In the genomic region with DNA sequence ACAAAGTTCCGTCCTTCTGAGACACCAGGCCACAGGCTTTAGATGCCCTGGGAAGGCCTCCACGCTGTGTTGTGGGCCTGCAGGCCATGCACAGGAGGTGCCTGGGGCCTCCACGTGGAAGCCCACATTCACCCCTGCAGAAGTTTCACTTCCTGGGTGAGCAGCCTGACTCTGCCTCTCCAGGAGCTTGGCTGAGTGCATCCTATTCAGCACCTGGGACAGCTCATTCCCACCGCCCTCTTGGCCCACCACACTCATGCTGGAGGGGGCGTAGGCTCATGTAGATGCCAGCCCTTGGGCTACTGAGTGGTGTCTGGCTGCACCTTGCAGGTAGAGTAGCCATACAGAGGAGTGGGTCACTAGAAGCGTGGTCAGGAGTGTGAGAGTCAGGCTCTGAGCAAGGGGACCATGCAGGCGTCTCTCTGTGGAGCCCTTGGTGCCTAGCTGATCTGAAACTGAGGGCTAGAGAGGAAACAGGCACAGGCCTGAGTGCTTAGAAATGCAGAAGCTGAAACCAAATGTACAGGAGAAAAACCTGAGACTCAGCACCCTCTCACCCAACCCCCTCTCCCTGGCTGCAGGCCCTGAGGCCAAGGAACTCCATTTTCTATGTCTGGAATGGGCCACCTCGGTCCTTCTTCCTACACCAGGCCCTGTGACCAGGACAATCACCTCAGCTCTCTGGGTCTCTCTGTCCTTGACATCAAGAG, we compare ENCODE assay signal across 10 mouse cellular contexts. TPM values are rescaled to one million over a fixed set of nuclear protein-coding genes. Genes with fewer than 3 reads are reported as not detected.
DNase-seq lines count a peak whose midpoint lies in the region; TF ChIP-seq lines count a peak whose summit lies in the region.
"Had no signal": no experiment of that assay in that cellular context is flagged by ENCODE, and none has a peak within 500 bp of the region (broad histone marks: within the 10 kb centered on the region; RNA-seq: fewer than 3 reads in every experiment).

No protein-coding gene starts in this region.

- TF ChIP-seq CTCF in small intestine, adult 2 months (IDR thresholded peaks at IDR 0.05; ENCODE audit: extremely low read depth, insufficient read length, insufficient replicate concordance, low read depth, low read length): no peak

- H3K27me3 ChIP-seq in small intestine, adult 2 months (ENCODE audit: control insufficient read depth, insufficient read depth, low read length): no peaks in the 10 kb centered on the region

- H3K4me3 ChIP-seq in small intestine, adult 2 months (ENCODE audit: low read depth, low read length): peak overlapping the region; percentile 50

- TF ChIP-seq POLR2A in small intestine, adult 2 months (IDR thresholded peaks at IDR 0.05; ENCODE audit: low read depth, low read length): no peak

- DNase-seq in kidney, postnatal 10 days: peak; percentile 33
- DNase-seq in kidney, postnatal 14 days: no peak
- DNase-seq in NIH3T3 (ENCODE audit: low read depth): peak; percentile 64
- peak; percentile 74 for DNase-seq in induced T-regulatory cell, adult 2 months (ENCODE audit: low read depth)
- no peak for DNase-seq in left cerebral cortex, adult 9 months (ENCODE audit: low spot score in 2 of 2)
- no peak for DNase-seq in frontal cortex, postnatal 25 days (ENCODE audit: low spot score in 2 of 2)
- DNase-seq in right cerebral cortex, postnatal 4 days: no peak
- DNase-seq: lung, postnatal 10 days; right cerebral cortex, adult 18-20 months had no signal

- 0 out of 2 replicates have a peak overlapping the region, but pooled peaks have one; percentile 18 for H3K27ac ChIP-seq in small intestine, adult 2 months (ENCODE audit: insufficient read depth, low read depth, low read length)

- H3K36me3 ChIP-seq in small intestine, adult 2 months (ENCODE audit: control insufficient read depth, insufficient read depth, low read length): no peaks in the 10 kb centered on the region

- no peaks in the 10 kb centered on the region; the same call in 1 of the 2 replicates for H3K4me1 ChIP-seq in small intestine, adult 2 months (ENCODE audit: control insufficient read depth, insufficient read depth, insufficient read length, low read length)

- WGBS in small intestine, adult 2 months: 68% methylated on average over 8 of the region's 8 CpGs

RNA-seq across cellular contexts. Expression of gene Fgd2, which starts 1.4 kb away (rescaled TPM):
- polyA plus RNA-seq in small intestine, adult 2 months (2012; rRNA removed): 14.0 and 16.3 TPM in 2 replicates

RNA-seq across cellular contexts. Expression of gene Mtch1, which starts 14.4 kb away (rescaled TPM):
- 153 and 260 TPM in 2 replicates for polyA plus RNA-seq in small intestine, adult 2 months (2012; rRNA removed)

RNA-seq across cellular contexts. Expression of gene Pi16, which starts 44.7 kb away (rescaled TPM):
- polyA plus RNA-seq in small intestine, adult 2 months (2012; rRNA removed): 1.6 and 4.7 TPM in 2 replicates

Comparison
In these comparisons a context has a peak if more than half of its experiments do, and no peak if none do; other contexts are left out.
1. DNase-seq: peak in kidney, postnatal 10 days (single experiment), NIH3T3 (single experiment) and induced T-regulatory cell, adult 2 months (single experiment); none in kidney, postnatal 14 days (single experiment), left cerebral cortex, adult 9 months (0 of 2), frontal cortex, postnatal 25 days (0 of 2) and right cerebral cortex, postnatal 4 days (single experiment).